Mouse (Mus musculus) kidney, adult 2 months (tissue): ENCODE measurements around the gene 1110065P20Rik.

Experiments used
- CTCF ChIP-seq: fragments of 200-500 bp; conservative IDR thresholded peaks from 2 replicates; pipeline ENCODE4 v1.5.1; 2011; ENCODE audit warnings: low read depth, mild to moderate bottlenecking, control low read depth, low read length, moderate library complexity, mixed read lengths; ENCODE audit not compliant: insufficient read depth, insufficient read length
- POLR2A ChIP-seq: fragments of 200-500 bp; IDR thresholded peaks from one replicate; pipeline ENCODE4 v1.6.1; 2011; ENCODE audit warnings: low read depth, low read length, control low read depth

GRCm38 (mm10) chr4:124889935-124890334, 38.9 kb upstream of the 1110065P20Rik start:
- TF ChIP-seq POLR2A (no peak), CTCF (no peak)
